Mouse (Mus musculus): ENCODE results near the gene Slc25a21. TPM values are rescaled to one million over a fixed set of nuclear protein-coding genes. Genes with fewer than 3 reads are reported as not detected.
A peak's percentile ranks its signal among the peaks of the same experiment; 100 is the strongest.

The Slc25a21 gene
- polyA plus RNA-seq, 1 experiment from 2014 or later = 3.4 TPM

DNA sequence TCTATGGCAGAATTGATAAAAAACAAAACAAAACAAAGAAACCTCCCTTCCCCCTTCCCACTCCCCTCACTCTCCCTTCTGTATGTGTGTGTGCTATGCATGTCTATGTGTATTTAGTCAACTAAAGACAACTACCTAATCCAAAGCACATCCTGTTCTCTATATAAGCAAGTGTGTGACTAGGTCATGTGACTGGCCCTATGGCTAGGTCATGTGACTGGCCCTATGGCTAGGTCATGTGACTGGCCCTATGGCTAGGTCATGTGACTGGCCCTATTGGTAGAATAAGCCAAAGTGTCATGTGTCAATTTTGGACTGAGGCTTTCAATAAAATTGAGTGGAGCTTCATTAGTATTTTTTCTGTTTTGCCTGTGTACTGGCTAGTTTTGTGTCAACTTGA, 324.1 kb downstream of the Slc25a21 start:
- H3K9me3 ChIP-seq (ENCODE audit: low read length) = no peaks in the 10 kb centered on the region
- no peak for ATAC-seq (ENCODE audit: low FRiP score, low TSS enrichment)

DNA sequence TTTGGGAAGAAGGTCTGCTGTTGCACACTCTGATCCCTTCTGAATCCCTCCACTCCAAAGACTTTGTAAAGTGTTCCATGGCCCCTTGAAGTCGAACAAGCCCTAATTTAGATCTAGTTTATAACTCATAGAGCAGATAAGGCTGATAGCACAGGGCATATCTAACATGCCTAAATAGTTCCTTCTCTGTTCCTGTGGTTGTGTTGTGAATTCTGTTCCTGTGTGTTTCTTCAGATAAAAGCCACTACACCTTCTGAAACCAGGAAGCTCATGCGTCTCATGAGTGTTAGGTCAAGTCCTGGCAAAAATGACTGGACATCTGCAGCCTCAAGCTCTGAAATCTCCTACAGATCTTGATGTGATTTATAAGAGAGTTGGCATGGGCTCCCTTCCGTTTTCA, 326.7 kb downstream of the Slc25a21 start:
- H3K9me3 ChIP-seq (ENCODE audit: low read length) = no peaks in the 10 kb centered on the region
- H3K9ac ChIP-seq (replicated peaks; ENCODE audit: low read length) = no peak overlapping the region
- H3K36me3 ChIP-seq (ENCODE audit: insufficient read depth, low read length) = no peaks in the 10 kb centered on the region
- WGBS = 72% methylated on average over 3 of the region's 3 CpGs
- no peak overlapping the region for H3K27ac ChIP-seq (ENCODE audit: low read length)
- ATAC-seq (ENCODE audit: low FRiP score, low TSS enrichment) = no peak
- H3K27me3 ChIP-seq (ENCODE audit: insufficient read depth, low read length) = no peaks in the 10 kb centered on the region
- no peak overlapping the region for H3K4me3 ChIP-seq (ENCODE audit: low read length)
- no peaks in the 10 kb centered on the region for H3K4me1 ChIP-seq (ENCODE audit: insufficient read depth, low read length)
- H3K4me2 ChIP-seq (replicated peaks; ENCODE audit: low read depth, low read length) = no peak overlapping the region

More for the DNA sequence above, 324.1 kb downstream of the Slc25a21 start:
- no peaks in the 10 kb centered on the region for H3K27me3 ChIP-seq (ENCODE audit: insufficient read depth, low read length)
- no peak overlapping the region for H3K4me2 ChIP-seq (replicated peaks; ENCODE audit: low read depth, low read length)
- H3K27ac ChIP-seq (ENCODE audit: low read length) = no peak overlapping the region
- no peak overlapping the region for H3K9ac ChIP-seq (replicated peaks; ENCODE audit: low read length)
- no peak overlapping the region for H3K4me3 ChIP-seq (ENCODE audit: low read length)
- H3K4me1 ChIP-seq (ENCODE audit: insufficient read depth, low read length) = no peaks in the 10 kb centered on the region
- no peaks in the 10 kb centered on the region for H3K36me3 ChIP-seq (ENCODE audit: insufficient read depth, low read length)

DNA sequence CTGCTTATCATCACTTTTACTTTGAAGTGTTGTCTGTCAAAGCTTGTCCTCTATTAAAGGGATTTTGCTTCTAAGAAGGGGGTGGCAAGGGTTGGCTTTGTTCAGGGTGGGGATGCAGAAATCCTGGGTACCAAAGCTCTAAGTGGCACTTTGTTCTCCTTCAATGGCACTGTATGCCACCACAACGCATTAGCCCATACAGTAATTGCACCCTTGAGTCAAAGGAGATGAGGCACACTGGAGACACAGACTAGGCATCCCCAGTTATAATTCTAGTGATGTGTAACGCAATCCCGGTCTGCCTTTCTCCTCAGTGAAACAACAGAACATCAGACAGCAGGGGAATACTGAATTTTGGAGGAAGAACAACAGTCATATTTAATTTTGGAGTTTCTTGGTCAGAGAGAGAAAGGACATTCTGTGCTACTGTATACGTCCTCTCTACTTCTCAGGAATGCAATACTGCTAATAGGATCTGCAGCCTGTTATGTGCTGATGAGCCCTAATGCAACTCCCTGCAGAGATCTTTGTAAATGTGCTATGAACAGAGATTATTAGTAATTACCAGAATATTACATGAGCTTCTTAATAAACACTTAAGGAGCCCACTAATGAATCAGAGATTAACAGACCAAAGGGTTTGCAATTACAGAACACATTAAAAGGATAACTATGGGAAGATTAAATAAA, 333.3 kb downstream of the Slc25a21 start:
- Histone ChIP-seq H3K4me3 (ENCODE audit: low read length) (no peak overlapping the region), H3K27me3 (ENCODE audit: insufficient read depth, low read length) (no peaks in the 10 kb centered on the region), H3K4me1 (ENCODE audit: insufficient read depth, low read length) (no peaks in the 10 kb centered on the region), H3K36me3 (ENCODE audit: insufficient read depth, low read length) (no peaks in the 10 kb centered on the region), H3K4me2 (replicated peaks; ENCODE audit: low read depth, low read length) (no peak overlapping the region), H3K9ac (replicated peaks; ENCODE audit: low read length) (no peak overlapping the region), H3K27ac (ENCODE audit: low read length) (no peak overlapping the region), H3K9me3 (ENCODE audit: low read length) (no peaks in the 10 kb centered on the region)
- WGBS = 80% methylated on average over 4 of the region's 4 CpGs
- no peak for ATAC-seq (ENCODE audit: low FRiP score, low TSS enrichment)

DNA sequence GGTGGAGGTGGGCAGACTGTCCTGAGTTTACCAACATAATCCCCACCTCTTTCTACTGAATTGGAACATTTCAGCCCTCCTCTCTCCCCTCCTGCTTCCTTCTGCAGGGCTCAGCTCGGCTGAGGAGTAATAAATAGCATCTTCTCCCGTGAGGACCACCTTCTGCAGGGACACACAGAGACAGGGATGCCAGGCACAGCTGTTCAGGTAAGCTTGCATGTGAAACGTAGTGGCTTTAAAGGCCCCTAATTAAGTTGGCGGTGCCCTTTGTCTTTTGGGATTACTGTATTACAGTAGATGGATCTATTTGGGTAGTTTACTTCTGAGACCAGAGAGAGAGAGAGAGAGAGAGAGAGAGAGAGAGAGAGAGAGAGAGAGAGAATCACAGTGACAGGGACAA, 344.6 kb downstream of the Slc25a21 start:
- no peak overlapping the region for H3K4me3 ChIP-seq (ENCODE audit: low read length)
- H3K4me1 ChIP-seq (ENCODE audit: insufficient read depth, low read length) = no peaks in the 10 kb centered on the region
- no peaks in the 10 kb centered on the region for H3K27me3 ChIP-seq (ENCODE audit: insufficient read depth, low read length)
- H3K9me3 ChIP-seq (ENCODE audit: low read length) = no peaks in the 10 kb centered on the region
- no peak overlapping the region for H3K9ac ChIP-seq (replicated peaks; ENCODE audit: low read length)
- 46% methylated on average over 4 of the region's 4 CpGs for WGBS
- H3K36me3 ChIP-seq (ENCODE audit: insufficient read depth, low read length) = no peaks in the 10 kb centered on the region
- H3K27ac ChIP-seq (ENCODE audit: low read length) = no peak overlapping the region
- no peak overlapping the region for H3K4me2 ChIP-seq (replicated peaks; ENCODE audit: low read depth, low read length)
- ATAC-seq (ENCODE audit: low FRiP score, low TSS enrichment) = no peak

DNA sequence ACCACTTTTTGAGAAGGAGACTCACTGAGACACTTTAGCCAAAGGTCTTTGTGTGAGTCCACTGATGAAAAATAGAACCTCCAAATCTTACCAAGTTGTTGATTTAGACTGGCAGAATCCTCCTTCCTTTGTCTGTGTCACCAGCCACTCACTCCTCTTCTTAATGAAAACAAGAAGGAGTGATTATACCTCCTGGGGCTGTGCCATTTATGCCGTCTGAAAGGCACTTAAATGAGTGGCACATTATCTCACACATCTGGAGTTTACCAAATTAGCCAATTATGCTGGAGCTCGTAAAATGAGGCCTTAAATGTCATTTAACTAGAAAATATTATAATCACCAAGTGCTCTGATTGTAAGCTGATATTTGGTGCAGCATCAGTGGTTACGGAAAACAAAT, 345.8 kb downstream of the Slc25a21 start:
- 44% methylated on average over 3 of the region's 3 CpGs for WGBS
- no peaks in the 10 kb centered on the region for H3K9me3 ChIP-seq (ENCODE audit: low read length)
- no peaks in the 10 kb centered on the region for H3K36me3 ChIP-seq (ENCODE audit: insufficient read depth, low read length)
- no peak overlapping the region for H3K27ac ChIP-seq (ENCODE audit: low read length)
- H3K4me3 ChIP-seq (ENCODE audit: low read length) = no peak overlapping the region
- no peak overlapping the region for H3K4me2 ChIP-seq (replicated peaks; ENCODE audit: low read depth, low read length)
- no peaks in the 10 kb centered on the region for H3K27me3 ChIP-seq (ENCODE audit: insufficient read depth, low read length)
- no peak for ATAC-seq (ENCODE audit: low FRiP score, low TSS enrichment)
- H3K4me1 ChIP-seq (ENCODE audit: insufficient read depth, low read length) = no peaks in the 10 kb centered on the region
- H3K9ac ChIP-seq (replicated peaks; ENCODE audit: low read length) = no peak overlapping the region

DNA sequence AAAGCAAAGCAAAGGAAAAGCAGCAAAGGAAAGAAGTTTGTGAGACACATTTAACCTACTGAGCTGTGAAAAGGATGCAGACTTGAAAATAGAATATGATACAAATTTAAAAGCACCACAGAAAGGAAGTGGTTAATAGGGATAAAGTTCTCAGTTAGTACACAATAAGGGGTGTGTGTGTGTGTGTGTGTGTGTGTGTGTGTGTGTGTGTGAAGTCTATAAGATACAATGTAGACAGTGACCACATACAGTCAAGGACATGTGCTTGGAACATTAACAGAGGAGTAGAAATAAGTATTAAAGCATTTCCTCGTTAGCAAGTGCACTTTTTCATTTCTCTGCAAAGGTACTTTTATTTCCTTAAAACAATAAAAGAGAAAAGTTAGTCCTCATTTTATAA, 367.3 kb downstream of the Slc25a21 start:
- WGBS = 89% methylated on average over 1 of the region's 1 CpGs

DNA sequence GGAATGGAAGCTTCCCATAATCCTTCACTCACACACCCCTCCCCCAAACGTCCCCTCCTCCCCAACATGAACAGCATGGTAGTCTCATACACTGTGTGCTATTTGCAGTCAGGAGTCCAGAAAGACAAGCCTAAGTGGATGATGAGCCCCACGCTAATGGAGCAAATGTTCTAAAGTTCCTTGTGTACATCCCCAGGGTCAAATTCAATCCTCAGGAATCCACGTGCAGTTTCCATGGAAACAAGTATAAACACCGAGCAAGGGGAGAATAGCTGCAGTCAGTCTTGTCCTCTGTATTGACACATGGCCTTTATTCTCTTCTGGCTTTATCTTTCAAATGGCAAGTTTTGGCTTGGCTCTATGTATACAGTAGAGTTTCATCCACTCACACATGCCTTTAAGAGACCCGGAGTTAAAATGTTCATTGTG, 367.8 kb downstream of the Slc25a21 start:
- WGBS = 31% methylated on average over 5 of the region's 5 CpGs
- Histone ChIP-seq H3K36me3 (ENCODE audit: insufficient read depth, low read length) (no peaks in the 10 kb centered on the region), H3K4me1 (ENCODE audit: insufficient read depth, low read length) (peaks cover 9% of the 10 kb centered on the region; the same call in 1 of the 2 replicates), H3K4me2 (replicated peaks; ENCODE audit: low read depth, low read length) (no peak overlapping the region), H3K9me3 (ENCODE audit: low read length) (no peaks in the 10 kb centered on the region), H3K27me3 (ENCODE audit: insufficient read depth, low read length) (peaks cover 7% of the 10 kb centered on the region; the same call in 1 of the 2 replicates), H3K4me3 (ENCODE audit: low read length) (no peak overlapping the region), H3K9ac (replicated peaks; ENCODE audit: low read length) (no peak overlapping the region), H3K27ac (ENCODE audit: low read length) (no peak overlapping the region)
- ATAC-seq (ENCODE audit: low FRiP score, low TSS enrichment) = no peak

More for the DNA sequence above, 367.3 kb downstream of the Slc25a21 start:
- H3K4me3 ChIP-seq (ENCODE audit: low read length) = no peak overlapping the region
- peaks cover 4% of the 10 kb centered on the region; the same call in 1 of the 2 replicates for H3K27me3 ChIP-seq (ENCODE audit: insufficient read depth, low read length)
- no peak overlapping the region for H3K4me2 ChIP-seq (replicated peaks; ENCODE audit: low read depth, low read length)
- H3K27ac ChIP-seq (ENCODE audit: low read length) = no peak overlapping the region
- peaks cover 8% of the 10 kb centered on the region; the same call in 1 of the 2 replicates for H3K4me1 ChIP-seq (ENCODE audit: insufficient read depth, low read length)
- H3K36me3 ChIP-seq (ENCODE audit: insufficient read depth, low read length) = no peaks in the 10 kb centered on the region
- H3K9me3 ChIP-seq (ENCODE audit: low read length) = no peaks in the 10 kb centered on the region
- H3K9ac ChIP-seq (replicated peaks; ENCODE audit: low read length) = no peak overlapping the region
- no peak for ATAC-seq (ENCODE audit: low FRiP score, low TSS enrichment)

DNA sequence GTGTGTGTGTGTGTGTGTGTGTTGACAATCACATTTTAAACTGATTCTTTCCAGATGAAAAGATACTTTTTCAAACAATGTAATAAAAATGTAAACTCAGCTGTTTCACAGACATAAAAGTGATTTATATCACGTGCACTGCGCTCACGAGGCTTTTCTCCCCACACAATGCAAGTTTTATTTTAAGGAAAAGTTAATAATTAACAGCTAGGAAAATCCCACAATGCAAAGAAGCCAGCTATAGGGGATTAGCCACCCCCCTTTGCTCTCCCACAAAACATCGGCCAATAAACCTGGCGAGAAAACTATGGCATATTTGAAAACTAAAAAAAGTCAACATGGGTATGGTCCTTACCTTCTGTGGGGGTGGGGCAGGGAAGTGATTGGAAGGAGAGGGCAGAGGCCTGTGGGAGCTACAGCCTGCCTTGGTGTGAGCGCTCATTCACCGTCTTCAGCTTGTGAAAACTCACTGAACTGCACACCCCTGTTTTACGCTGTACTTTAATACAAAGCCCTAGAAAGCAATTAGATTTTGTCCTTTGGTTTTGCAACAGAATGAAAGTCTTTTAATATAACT, 369.4 kb downstream of the Slc25a21 start:
- Histone ChIP-seq H3K27me3 (ENCODE audit: insufficient read depth, low read length) (peaks cover 7% of the 10 kb centered on the region; the same call in 1 of the 2 replicates), H3K4me2 (replicated peaks; ENCODE audit: low read depth, low read length) (no peak overlapping the region; the same call in 1 of the 2 replicates), H3K27ac (ENCODE audit: low read length) (no peak overlapping the region), H3K9me3 (ENCODE audit: low read length) (no peaks in the 10 kb centered on the region), H3K36me3 (ENCODE audit: insufficient read depth, low read length) (no peaks in the 10 kb centered on the region), H3K4me3 (ENCODE audit: low read length) (no peak overlapping the region), H3K4me1 (ENCODE audit: insufficient read depth, low read length) (peaks cover 12% of the 10 kb centered on the region; the same call in 1 of the 2 replicates), H3K9ac (replicated peaks; ENCODE audit: low read length) (no peak overlapping the region)
- peak; percentile 69; the same call in 1 of the 2 replicates for ATAC-seq (ENCODE audit: low FRiP score, low TSS enrichment)
- WGBS = 34% methylated on average over 8 of the region's 8 CpGs

DNA sequence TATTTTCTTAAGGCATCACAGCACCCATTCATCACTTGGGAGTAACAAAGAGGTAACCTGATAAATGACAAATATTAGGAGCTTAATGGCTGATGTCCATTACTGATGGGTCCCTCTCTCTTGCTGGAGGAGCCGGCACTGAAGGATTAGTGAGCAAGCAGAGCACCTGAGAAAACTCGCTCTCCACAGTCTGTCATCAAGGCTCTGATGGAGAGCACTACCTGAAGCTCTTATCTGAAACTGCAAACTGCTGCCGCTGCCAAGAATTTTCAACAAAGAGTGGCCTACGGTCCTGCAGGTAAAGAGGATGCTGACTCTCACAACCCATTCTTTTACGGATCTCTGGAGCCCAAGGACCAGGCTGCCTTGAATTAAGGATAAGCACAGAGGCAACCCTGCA, 372.6 kb downstream of the Slc25a21 start:
- peaks cover 11% of the 10 kb centered on the region; the same call in 1 of the 2 replicates for H3K27me3 ChIP-seq (ENCODE audit: insufficient read depth, low read length)
- no peaks in the 10 kb centered on the region for H3K36me3 ChIP-seq (ENCODE audit: insufficient read depth, low read length)
- no peak overlapping the region for H3K9ac ChIP-seq (replicated peaks; ENCODE audit: low read length)
- 26% methylated on average over 5 of the region's 5 CpGs for WGBS
- H3K4me2 ChIP-seq (replicated peaks; ENCODE audit: low read depth, low read length) = no peak overlapping the region
- ATAC-seq (ENCODE audit: low FRiP score, low TSS enrichment) = no peak
- no peak overlapping the region for H3K27ac ChIP-seq (ENCODE audit: low read length)
- peaks cover 12% of the 10 kb centered on the region; the same call in 1 of the 2 replicates for H3K4me1 ChIP-seq (ENCODE audit: insufficient read depth, low read length)
- no peaks in the 10 kb centered on the region for H3K9me3 ChIP-seq (ENCODE audit: low read length)
- H3K4me3 ChIP-seq (ENCODE audit: low read length) = no peak overlapping the region

DNA sequence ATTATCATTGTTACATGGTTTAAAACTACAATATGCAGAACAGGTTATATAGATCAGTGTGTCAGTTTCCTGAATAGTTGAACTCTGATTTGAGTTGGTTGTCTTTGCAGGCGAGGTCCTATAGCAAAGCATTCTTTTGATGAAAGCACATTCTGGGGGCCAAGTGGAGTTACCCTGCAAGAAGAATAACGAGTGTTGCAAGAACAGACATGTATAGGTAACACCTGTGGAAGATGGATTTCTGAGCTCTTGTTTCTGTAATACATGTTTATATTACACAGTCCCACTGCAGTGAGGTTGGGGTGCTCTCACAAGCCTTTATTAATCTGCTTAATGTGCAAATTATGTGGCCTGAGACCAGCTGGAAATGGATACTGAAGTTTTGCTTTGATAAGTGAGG, 375.1 kb downstream of the Slc25a21 start:
- WGBS = 72% methylated on average over 2 of the region's 2 CpGs
- no peaks in the 10 kb centered on the region for H3K9me3 ChIP-seq (ENCODE audit: low read length)
- no peak for ATAC-seq (ENCODE audit: low FRiP score, low TSS enrichment)
- H3K36me3 ChIP-seq (ENCODE audit: insufficient read depth, low read length) = no peaks in the 10 kb centered on the region
- H3K27me3 ChIP-seq (ENCODE audit: insufficient read depth, low read length) = peaks cover 11% of the 10 kb centered on the region; the same call in 1 of the 2 replicates
- H3K4me3 ChIP-seq (ENCODE audit: low read length) = no peak overlapping the region
- H3K4me2 ChIP-seq (replicated peaks; ENCODE audit: low read depth, low read length) = no peak overlapping the region
- H3K9ac ChIP-seq (replicated peaks; ENCODE audit: low read length) = no peak overlapping the region
- no peak overlapping the region for H3K27ac ChIP-seq (ENCODE audit: low read length)
- peaks cover 4% of the 10 kb centered on the region; the same call in 1 of the 2 replicates for H3K4me1 ChIP-seq (ENCODE audit: insufficient read depth, low read length)

Measured in kidney, embryonic 16.5 days (tissue).